Mouse (Mus musculus) neural tube, embryonic 13.5 days (tissue): ENCODE data around the gene Slc29a4. TPM values are rescaled to one million over a fixed set of nuclear protein-coding genes. Genes with fewer than 3 reads are reported as not detected.
A peak's percentile ranks its signal among the peaks of the same experiment; 100 is the strongest.

ENCODE experiments used
- ATAC-seq: fragments of 200-750 bp; cut with Nextera tagmentation; 2 replicates; pipeline ENCODE4 v1.8.0; 2017; ENCODE audit warnings: low read depth, mild to moderate bottlenecking, moderate TSS enrichment, moderate library complexity
- H3K27ac ChIP-seq: fragments of 300-500 bp; sonication (generic); replicated peaks from 2 replicates; pipeline ENCODE4 v1.5.1; 2015; ENCODE audit warnings: moderate library complexity, mild to moderate bottlenecking, inconsistent platforms
- H3K27me3 ChIP-seq: fragments of 300-500 bp; sonication (generic); 2 replicates; pipeline ENCODE4 v1.6.1; 2015; ENCODE audit warnings: mild to moderate bottlenecking, inconsistent platforms
- H3K36me3 ChIP-seq: fragments of 300-500 bp; sonication (generic); 2 replicates; pipeline ENCODE4 v1.6.1; 2015; ENCODE audit warnings: mild to moderate bottlenecking, inconsistent platforms
- H3K4me1 ChIP-seq: fragments of 300-500 bp; sonication (generic); replicated peaks from 2 replicates; pipeline ENCODE4 v1.6.1; 2015; ENCODE audit warnings: inconsistent platforms
- H3K4me2 ChIP-seq: fragments of 300-500 bp; sonication (generic); 2 replicates; pipeline ENCODE4 v1.6.1; 2015; ENCODE audit warnings: inconsistent platforms, mild to moderate bottlenecking, moderate library complexity
- H3K4me3 ChIP-seq: fragments of 300-500 bp; sonication (generic); 2 replicates; pipeline ENCODE4 v1.5.1; 2015; ENCODE audit warnings: mild to moderate bottlenecking, inconsistent platforms
- H3K9ac ChIP-seq: fragments of 300-500 bp; sonication (generic); 2 replicates; pipeline ENCODE4 v1.6.1; 2015; ENCODE audit warnings: moderate library complexity, mild to moderate bottlenecking, inconsistent platforms
- H3K9me3 ChIP-seq: fragments of 300-500 bp; sonication (generic); 2 replicates; pipeline ENCODE4 v1.6.1; 2016; ENCODE audit warnings: inconsistent platforms
- WGBS: fragments of 180-500 bp; shearing (Covaris S2); methylation state at CpG from one replicate; pipeline ENCODE4 v1.1.7; 2015; 5-methylcytosine and 5-hydroxymethylcytosine counted together
- polyA plus RNA-seq: library from polyadenylated mRNA; unstranded; fragments of >200 nt; fragmentation: Nextera tagmentation; extraction: Ambion mirVana; gene quantifications from 2 replicates; pipeline ENCODE4 v1.2.1, GENCODE M21; 2015

Slc29a4 gene
- polyA plus RNA-seq, 1 experiment from 2014 or later = 82.1 TPM

- Histone ChIP-seq H3K9ac (no peak overlapping the region), H3K4me3 (peak overlapping the region; percentile 79), H3K27ac (no peak overlapping the region), H3K27me3 (peaks cover 15% of the 10 kb centered on the region), H3K9me3 (no peaks in the 10 kb centered on the region), H3K4me1 (peaks cover 24% of the 10 kb centered on the region), H3K36me3 (peaks cover 10% of the 10 kb centered on the region), H3K4me2 (peak overlapping the region; percentile 88)
- WGBS = 10% methylated on average over 15 of the region's 15 CpGs
- ATAC-seq = peak; percentile 37
Measured at GRCm38 (mm10) chr5:142700842-142701589, 8.7 kb downstream of the Slc29a4 start.

GRCm38 (mm10) chr5:142701651-142702510 is 9.6 kb downstream of the Slc29a4 start:
- H3K27ac ChIP-seq = no peak overlapping the region
- WGBS = under 1% methylated on average over 71 of the region's 72 CpGs
- peak overlapping the region; percentile 93 for H3K9ac ChIP-seq
- H3K36me3 ChIP-seq = peaks cover 13% of the 10 kb centered on the region
- peaks cover 24% of the 10 kb centered on the region for H3K4me1 ChIP-seq
- H3K4me2 ChIP-seq = peak overlapping the region; percentile 88
- peak overlapping the region; percentile 79 for H3K4me3 ChIP-seq
- H3K9me3 ChIP-seq = no peaks in the 10 kb centered on the region
- ATAC-seq = peak; percentile 87
- peaks cover 15% of the 10 kb centered on the region for H3K27me3 ChIP-seq

- peaks cover 20% of the 10 kb centered on the region for H3K36me3 ChIP-seq
- ATAC-seq = no peak
- H3K9me3 ChIP-seq = no peaks in the 10 kb centered on the region
- peak overlapping the region; percentile 88 for H3K4me2 ChIP-seq
- WGBS = 23% methylated on average over 18 of the region's 18 CpGs
- peak overlapping the region; percentile 93 for H3K9ac ChIP-seq
- H3K27ac ChIP-seq = no peak overlapping the region
- peak overlapping the region; percentile 79 for H3K4me3 ChIP-seq
- peaks cover 24% of the 10 kb centered on the region for H3K4me1 ChIP-seq
- H3K27me3 ChIP-seq = peaks cover 15% of the 10 kb centered on the region
Measured at GRCm38 (mm10) chr5:142702511-142703138, 10.3 kb downstream of the Slc29a4 start.

GRCm38 (mm10) chr5:142703569-142703968 is 11.3 kb downstream of the Slc29a4 start:
- no peaks in the 10 kb centered on the region for H3K9me3 ChIP-seq
- peak; percentile 38; the same call in 1 of the 2 replicates for ATAC-seq
- H3K4me2 ChIP-seq = peak overlapping the region; percentile 88
- peak overlapping the region; percentile 23; the same call in 1 of the 2 replicates for H3K27ac ChIP-seq
- H3K4me3 ChIP-seq = peak overlapping the region; percentile 79
- peak overlapping the region; percentile 93 for H3K9ac ChIP-seq
- WGBS = 71% methylated on average over 10 of the region's 10 CpGs
- H3K27me3 ChIP-seq = peaks cover 15% of the 10 kb centered on the region
- H3K36me3 ChIP-seq = peaks cover 29% of the 10 kb centered on the region
- H3K4me1 ChIP-seq = peaks cover 24% of the 10 kb centered on the region

- Histone ChIP-seq H3K9ac (no peak overlapping the region), H3K4me1 (peaks cover 20% of the 10 kb centered on the region), H3K4me2 (no peak overlapping the region), H3K9me3 (no peaks in the 10 kb centered on the region), H3K27ac (no peak overlapping the region), H3K27me3 (no peaks in the 10 kb centered on the region), H3K4me3 (no peak overlapping the region), H3K36me3 (peaks cover 69% of the 10 kb centered on the region)
- 91% methylated on average over 5 of the region's 5 CpGs for WGBS
- no peak for ATAC-seq
Measured at GRCm38 (mm10) chr5:142707709-142708108, 15.4 kb downstream of the Slc29a4 start.

GRCm38 (mm10) chr5:142709436-142709835 is 17.1 kb downstream of the Slc29a4 start:
- H3K4me3 ChIP-seq = no peak overlapping the region
- no peak overlapping the region for H3K4me2 ChIP-seq
- no peaks in the 10 kb centered on the region for H3K9me3 ChIP-seq
- no peak for ATAC-seq
- WGBS = 86% methylated on average over 7 of the region's 7 CpGs
- H3K9ac ChIP-seq = no peak overlapping the region
- H3K36me3 ChIP-seq = peaks cover 84% of the 10 kb centered on the region
- H3K27me3 ChIP-seq = no peaks in the 10 kb centered on the region
- H3K27ac ChIP-seq = no peak overlapping the region
- H3K4me1 ChIP-seq = peaks cover 3% of the 10 kb centered on the region; the same call in 1 of the 2 replicates

- WGBS = 77% methylated on average over 5 of the region's 5 CpGs
- Histone ChIP-seq H3K36me3 (peaks cover 86% of the 10 kb centered on the region), H3K9me3 (no peaks in the 10 kb centered on the region)
Measured at GRCm38 (mm10) chr5:142712373-142712772, 20.1 kb downstream of the Slc29a4 start.

GRCm38 (mm10) chr5:142713966-142714365 is 21.7 kb downstream of the Slc29a4 start:
- Histone ChIP-seq H3K36me3 (peaks cover 82% of the 10 kb centered on the region), H3K27me3 (no peaks in the 10 kb centered on the region), H3K9ac (no peak overlapping the region), H3K4me3 (no peak overlapping the region), H3K9me3 (no peaks in the 10 kb centered on the region), H3K27ac (no peak overlapping the region), H3K4me2 (no peak overlapping the region), H3K4me1 (no peaks in the 10 kb centered on the region)
- ATAC-seq = no peak
- 91% methylated on average over 10 of the region's 10 CpGs for WGBS

More at GRCm38 (mm10) chr5:142712373-142712772, 20.1 kb downstream of the Slc29a4 start:
- no peak overlapping the region for H3K9ac ChIP-seq
- no peak overlapping the region for H3K4me2 ChIP-seq
- H3K4me1 ChIP-seq = no peaks in the 10 kb centered on the region
- no peaks in the 10 kb centered on the region for H3K27me3 ChIP-seq
- ATAC-seq = no peak
- H3K27ac ChIP-seq = no peak overlapping the region
- no peak overlapping the region for H3K4me3 ChIP-seq

GRCm38 (mm10) chr5:142715059-142715458 is 22.7 kb downstream of the Slc29a4 start:
- Histone ChIP-seq H3K9me3 (no peaks in the 10 kb centered on the region), H3K4me1 (no peaks in the 10 kb centered on the region), H3K27ac (no peak overlapping the region), H3K9ac (no peak overlapping the region), H3K36me3 (peaks cover 80% of the 10 kb centered on the region), H3K4me2 (no peak overlapping the region), H3K4me3 (no peak overlapping the region), H3K27me3 (no peaks in the 10 kb centered on the region)
- ATAC-seq = no peak
- WGBS = 91% methylated on average over 9 of the region's 9 CpGs

GRCm38 (mm10) chr5:142716056-142716455 is 23.7 kb downstream of the Slc29a4 start:
- no peaks in the 10 kb centered on the region for H3K27me3 ChIP-seq
- no peak for ATAC-seq
- H3K9me3 ChIP-seq = no peaks in the 10 kb centered on the region
- H3K4me3 ChIP-seq = no peak overlapping the region
- no peak overlapping the region for H3K27ac ChIP-seq
- H3K4me1 ChIP-seq = no peaks in the 10 kb centered on the region
- WGBS = 94% methylated on average over 6 of the region's 6 CpGs
- no peak overlapping the region for H3K4me2 ChIP-seq
- no peak overlapping the region for H3K9ac ChIP-seq
- peaks cover 77% of the 10 kb centered on the region for H3K36me3 ChIP-seq

GRCm38 (mm10) chr5:142718037-142718436 is 25.7 kb downstream of the Slc29a4 start:
- Histone ChIP-seq H3K4me1 (no peaks in the 10 kb centered on the region), H3K9me3 (no peaks in the 10 kb centered on the region), H3K27ac (no peak overlapping the region), H3K9ac (no peak overlapping the region), H3K27me3 (no peaks in the 10 kb centered on the region), H3K4me3 (no peak overlapping the region), H3K36me3 (peaks cover 74% of the 10 kb centered on the region), H3K4me2 (no peak overlapping the region)
- 12% methylated on average over 4 of the region's 4 CpGs for WGBS
- peak; percentile 73 for ATAC-seq

GRCm38 (mm10) chr5:142718486-142718885 is 26.2 kb downstream of the Slc29a4 start:
- Histone ChIP-seq H3K27me3 (no peaks in the 10 kb centered on the region), H3K4me2 (no peak overlapping the region), H3K9ac (no peak overlapping the region), H3K4me1 (peaks cover 4% of the 10 kb centered on the region; the same call in 1 of the 2 replicates), H3K9me3 (no peaks in the 10 kb centered on the region), H3K4me3 (no peak overlapping the region), H3K27ac (no peak overlapping the region), H3K36me3 (peaks cover 72% of the 10 kb centered on the region)
- WGBS = 74% methylated on average over 25 of the region's 25 CpGs
- 0 out of 2 replicates have a peak, but pooled peaks have one; percentile 7 for ATAC-seq
